Mouse (Mus musculus) brain, embryonic 18.5 days (tissue): Measurements from ENCODE around the gene Leng8.

Source experiments
- DNase-seq: peaks from one replicate; pipeline ENCODE4 v3.0.0-alpha.2; 2012; ENCODE audit warnings: low read depth, low spot score

The Leng8 gene

GRCm38 (mm10) chr7:4136771-4137531 lies at the start of gene Leng8:
Leng8 (plus strand) TSS chr7:4137039.
- peak; percentile 99 for DNase-seq

GRCm38 (mm10) chr7:4087238-4087895 lies 49.5 kb upstream of the Leng8 start:
- no peak for DNase-seq

- DNase-seq: no peak
Measured at GRCm38 (mm10) chr7:4087896-4088480, 48.9 kb upstream of the Leng8 start.

GRCm38 (mm10) chr7:4088679-4089078 lies 48.2 kb upstream of the Leng8 start:
- DNase-seq: no peak

GRCm38 (mm10) chr7:4091170-4091569 lies 45.7 kb upstream of the Leng8 start:
- no peak for DNase-seq

- DNase-seq: no peak
Measured at GRCm38 (mm10) chr7:4098301-4098700, 38.5 kb upstream of the Leng8 start.

- no peak for DNase-seq
Measured at GRCm38 (mm10) chr7:4098832-4099231, 38.0 kb upstream of the Leng8 start.

- DNase-seq: no peak
Measured at GRCm38 (mm10) chr7:4101144-4101543, 35.7 kb upstream of the Leng8 start.

- no peak for DNase-seq
Measured at GRCm38 (mm10) chr7:4103411-4103810, 33.4 kb upstream of the Leng8 start.

- no peak for DNase-seq
Measured at GRCm38 (mm10) chr7:4111766-4112165, 25.1 kb upstream of the Leng8 start.

GRCm38 (mm10) chr7:4117050-4117814 lies 19.6 kb upstream of the Leng8 start:
- DNase-seq: no peak

- no peak for DNase-seq
Measured at GRCm38 (mm10) chr7:4119344-4119902, 17.4 kb upstream of the Leng8 start, which contains the start of gene Ttyh1. Ttyh1 (plus strand) TSS chr7:4119408.

- DNase-seq: no peak
Measured at GRCm38 (mm10) chr7:4119976-4120921, 16.6 kb upstream of the Leng8 start.

GRCm38 (mm10) chr7:4122076-4122768 lies 14.6 kb upstream of the Leng8 start:
- DNase-seq: no peak

- DNase-seq: no peak
Measured at GRCm38 (mm10) chr7:4122783-4123182, 14.1 kb upstream of the Leng8 start.

GRCm38 (mm10) chr7:4123732-4124131 lies 13.1 kb upstream of the Leng8 start:
- peak; percentile 76 for DNase-seq

- peak; percentile 93 for DNase-seq
Measured at GRCm38 (mm10) chr7:4124315-4124759, 12.5 kb upstream of the Leng8 start.

GRCm38 (mm10) chr7:4124856-4125255 lies 12.0 kb upstream of the Leng8 start:
- no peak for DNase-seq

- DNase-seq: no peak
Measured at GRCm38 (mm10) chr7:4125306-4125705, 11.5 kb upstream of the Leng8 start.
